Mouse (Mus musculus): ENCODE data around the gene Tars2.
"Not testable (repeated sequence)": the region's sequence is repeated elsewhere in the genome, so short reads cannot be mapped to it uniquely, and the experiment has no call there.

Tars2 gene

GRCm38 (mm10) chr3:95694808-95695703 is 65.0 kb downstream of the Tars2 start:
- no peak for DNase-seq (ENCODE audit: low read depth)

- no peak for DNase-seq (ENCODE audit: low read depth)
Measured at GRCm38 (mm10) chr3:95693821-95694807, 65.9 kb downstream of the Tars2 start.

GRCm38 (mm10) chr3:95692677-95693076 is 67.3 kb downstream of the Tars2 start:
- no peak for DNase-seq (ENCODE audit: low read depth)

GRCm38 (mm10) chr3:95690552-95690951 is 69.5 kb downstream of the Tars2 start:
- DNase-seq (ENCODE audit: low read depth) = not testable (repeated sequence)
